Mouse (Mus musculus): ENCODE measurements at regions not wholly inside any gene's neighbourhood (a gene's known extent, or its start where the extent isn't known, plus 50 kb on each side); places are given as distances from the start of the nearest gene placed in this dataset.

GRCm38 (mm10) chr9:84569533-84569932 is 644.6 kb downstream of the Bckdhb start:
- ATAC-seq (ENCODE audit: insufficient read depth, low read depth) (no peak; the same call in 1 of the 2 replicates), DNase-seq (ENCODE audit: low spot score) (peak; percentile 60)
- H3K4me2 ChIP-seq (ENCODE audit: low read depth, low read length), result no peak overlapping the region
- TF ChIP-seq CTCF (IDR thresholded peaks at IDR 0.05; ENCODE audit: low read depth) (no peak), EP300 (IDR thresholded peaks at IDR 0.05; ENCODE audit: low read depth) (no peak)
- H3K4me1 ChIP-seq (ENCODE audit: control insufficient read depth, insufficient read depth), result no peaks in the 10 kb centered on the region
- H3K27ac ChIP-seq (ENCODE audit: low read depth), result no peak overlapping the region
- WGBS, result 16% methylated on average over 3 of the region's 3 CpGs
- H3K9ac ChIP-seq (replicated peaks; ENCODE audit: low read depth, low read length), result no peak overlapping the region
- H3K36me3 ChIP-seq (replicated peaks; ENCODE audit: control insufficient read depth, insufficient read depth, low read length), result no peaks in the 10 kb centered on the region
- H3K9me3 ChIP-seq (replicated peaks; ENCODE audit: control insufficient read depth, low read length), result no peaks in the 10 kb centered on the region
- no peaks in the 10 kb centered on the region for H3K27me3 ChIP-seq (ENCODE audit: control insufficient read depth, insufficient read depth, low read length)
- no peak overlapping the region for H3K4me3 ChIP-seq (ENCODE audit: low read depth, low read length)

GRCm38 (mm10) chr9:84577781-84578180 is 652.8 kb downstream of the Bckdhb start:
- DNase-seq (ENCODE audit: low spot score) (no peak), ATAC-seq (ENCODE audit: insufficient read depth, low read depth) (no peak)
- Histone ChIP-seq H3K4me3 (ENCODE audit: low read depth, low read length) (no peak overlapping the region), H3K9ac (replicated peaks; ENCODE audit: low read depth, low read length) (no peak overlapping the region), H3K4me1 (ENCODE audit: control insufficient read depth, insufficient read depth) (no peaks in the 10 kb centered on the region), H3K4me2 (ENCODE audit: low read depth, low read length) (no peak overlapping the region), H3K27ac (ENCODE audit: low read depth) (no peak overlapping the region), H3K36me3 (replicated peaks; ENCODE audit: control insufficient read depth, insufficient read depth, low read length) (no peaks in the 10 kb centered on the region), H3K27me3 (ENCODE audit: control insufficient read depth, insufficient read depth, low read length) (no peaks in the 10 kb centered on the region), H3K9me3 (replicated peaks; ENCODE audit: control insufficient read depth, low read length) (no peaks in the 10 kb centered on the region)
- TF ChIP-seq EP300 (IDR thresholded peaks at IDR 0.05; ENCODE audit: low read depth) (no peak), CTCF (IDR thresholded peaks at IDR 0.05; ENCODE audit: low read depth) (no peak)
- 80% methylated on average over 5 of the region's 5 CpGs for WGBS

- H3K9me3 ChIP-seq (replicated peaks; ENCODE audit: control insufficient read depth, low read length), result no peaks in the 10 kb centered on the region
- H3K4me3 ChIP-seq (ENCODE audit: low read depth, low read length), result no peak overlapping the region
- no peak overlapping the region for H3K4me2 ChIP-seq (ENCODE audit: low read depth, low read length)
- 75% methylated on average over 4 of the region's 4 CpGs for WGBS
- ATAC-seq (ENCODE audit: insufficient read depth, low read depth) (no peak), DNase-seq (ENCODE audit: low spot score) (no peak)
- TF ChIP-seq EP300 (IDR thresholded peaks at IDR 0.05; ENCODE audit: low read depth) (no peak), CTCF (IDR thresholded peaks at IDR 0.05; ENCODE audit: low read depth) (no peak)
- H3K4me1 ChIP-seq (ENCODE audit: control insufficient read depth, insufficient read depth), result no peaks in the 10 kb centered on the region
- no peak overlapping the region for H3K9ac ChIP-seq (replicated peaks; ENCODE audit: low read depth, low read length)
- no peaks in the 10 kb centered on the region for H3K27me3 ChIP-seq (ENCODE audit: control insufficient read depth, insufficient read depth, low read length)
- no peaks in the 10 kb centered on the region for H3K36me3 ChIP-seq (replicated peaks; ENCODE audit: control insufficient read depth, insufficient read depth, low read length)
- no peak overlapping the region for H3K27ac ChIP-seq (ENCODE audit: low read depth)
These were observed 662.8 kb downstream of the Bckdhb start for GRCm38 (mm10) chr9:84587791-84588190.

GRCm38 (mm10) chr9:84594724-84595123 is 669.8 kb downstream of the Bckdhb start:
- DNase-seq (ENCODE audit: low spot score) (no peak), ATAC-seq (ENCODE audit: insufficient read depth, low read depth) (no peak)
- no peak for TF ChIP-seq EP300 (IDR thresholded peaks at IDR 0.05; ENCODE audit: low read depth)
- TF ChIP-seq CTCF (IDR thresholded peaks at IDR 0.05; ENCODE audit: low read depth), result no peak
- H3K9me3 ChIP-seq (replicated peaks; ENCODE audit: control insufficient read depth, low read length), result no peaks in the 10 kb centered on the region
- H3K36me3 ChIP-seq (replicated peaks; ENCODE audit: control insufficient read depth, insufficient read depth, low read length), result no peaks in the 10 kb centered on the region
- no peak overlapping the region for H3K27ac ChIP-seq (ENCODE audit: low read depth)
- no peaks in the 10 kb centered on the region for H3K27me3 ChIP-seq (ENCODE audit: control insufficient read depth, insufficient read depth, low read length)
- H3K4me2 ChIP-seq (ENCODE audit: low read depth, low read length), result no peak overlapping the region
- no peak overlapping the region for H3K9ac ChIP-seq (replicated peaks; ENCODE audit: low read depth, low read length)
- no peak overlapping the region for H3K4me3 ChIP-seq (ENCODE audit: low read depth, low read length)
- WGBS, result 68% methylated on average over 2 of the region's 2 CpGs
- H3K4me1 ChIP-seq (ENCODE audit: control insufficient read depth, insufficient read depth), result no peaks in the 10 kb centered on the region

Measured in heart, postnatal 0 days (tissue).